Mouse (Mus musculus): Measurements from ENCODE around the gene Hdac10. TPM values are rescaled to one million over a fixed set of nuclear protein-coding genes. Genes with fewer than 3 reads are reported as not detected.

Hdac10 gene
- polyA plus RNA-seq, 1 experiment = 0.33 TPM

- Histone ChIP-seq H3K36me3 (ENCODE audit: control insufficient read depth) (peaks cover 60% of the 10 kb centered on the region), H3K4me3 (replicated peaks) (no peak overlapping the region), H3K27me3 (ENCODE audit: control insufficient read depth) (no peaks in the 10 kb centered on the region), H3K9me3 (ENCODE audit: control insufficient read depth, low read length) (no peaks in the 10 kb centered on the region), H3K4me1 (ENCODE audit: control insufficient read depth) (peaks cover 29% of the 10 kb centered on the region)
- no peak for TF ChIP-seq GATA1 (IDR thresholded peaks at IDR 0.05; ENCODE audit: low read length)
- TF ChIP-seq TAL1 (IDR thresholded peaks at IDR 0.05; ENCODE audit: low read length) = no peak
Measured at GRCm38 (mm10) chr15:89092181-89092580, 36.3 kb downstream of the Hdac10 start.

- peaks cover 59% of the 10 kb centered on the region for H3K36me3 ChIP-seq (ENCODE audit: control insufficient read depth)
- no peak overlapping the region for H3K4me3 ChIP-seq (replicated peaks)
- H3K9me3 ChIP-seq (ENCODE audit: control insufficient read depth, low read length) = no peaks in the 10 kb centered on the region
- H3K4me1 ChIP-seq (ENCODE audit: control insufficient read depth) = peaks cover 29% of the 10 kb centered on the region
- H3K27me3 ChIP-seq (ENCODE audit: control insufficient read depth) = no peaks in the 10 kb centered on the region
- TF ChIP-seq GATA1 (IDR thresholded peaks at IDR 0.05; ENCODE audit: low read length) (no peak), TAL1 (IDR thresholded peaks at IDR 0.05; ENCODE audit: low read length) (no peak)
Measured at GRCm38 (mm10) chr15:89090662-89091061, 37.8 kb downstream of the Hdac10 start.

- TF ChIP-seq GATA1 (IDR thresholded peaks at IDR 0.05; ENCODE audit: low read length) (no peak), TAL1 (IDR thresholded peaks at IDR 0.05; ENCODE audit: low read length) (no peak)
- H3K36me3 ChIP-seq (ENCODE audit: control insufficient read depth) = peaks cover 59% of the 10 kb centered on the region
- H3K4me1 ChIP-seq (ENCODE audit: control insufficient read depth) = peaks cover 29% of the 10 kb centered on the region
- H3K9me3 ChIP-seq (ENCODE audit: control insufficient read depth, low read length) = no peaks in the 10 kb centered on the region
- peak overlapping the region; percentile 88 for H3K4me3 ChIP-seq (replicated peaks)
- H3K27me3 ChIP-seq (ENCODE audit: control insufficient read depth) = no peaks in the 10 kb centered on the region
Measured at GRCm38 (mm10) chr15:89089248-89090051, 39.0 kb downstream of the Hdac10 start.

- Histone ChIP-seq H3K4me3 (replicated peaks) (peak within 1 kb of the TSS; percentile 88), H3K27me3 (ENCODE audit: control insufficient read depth) (no peaks in the 10 kb centered on the region), H3K36me3 (ENCODE audit: control insufficient read depth) (peaks cover 58% of the 10 kb centered on the region), H3K4me1 (ENCODE audit: control insufficient read depth) (peaks cover 29% of the 10 kb centered on the region), H3K9me3 (ENCODE audit: control insufficient read depth, low read length) (no peaks in the 10 kb centered on the region)
- TF ChIP-seq GATA1 (IDR thresholded peaks at IDR 0.05; ENCODE audit: low read length) (no peak), TAL1 (IDR thresholded peaks at IDR 0.05; ENCODE audit: low read length) (no peak)
Measured at GRCm38 (mm10) chr15:89088607-89089247, 39.8 kb downstream of the Hdac10 start, which contains the start of gene Selenoo. Gene Selenoo, plus strand, starts transcription at chr15:89089084.

- Histone ChIP-seq H3K4me3 (replicated peaks) (no peak overlapping the region), H3K9me3 (ENCODE audit: control insufficient read depth, low read length) (no peaks in the 10 kb centered on the region), H3K36me3 (ENCODE audit: control insufficient read depth) (peaks cover 65% of the 10 kb centered on the region), H3K27me3 (ENCODE audit: control insufficient read depth) (no peaks in the 10 kb centered on the region), H3K4me1 (ENCODE audit: control insufficient read depth) (peaks cover 20% of the 10 kb centered on the region)
- no peak for TF ChIP-seq GATA1 (IDR thresholded peaks at IDR 0.05; ENCODE audit: low read length)
- no peak for TF ChIP-seq TAL1 (IDR thresholded peaks at IDR 0.05; ENCODE audit: low read length)
Measured at GRCm38 (mm10) chr15:89084826-89085225, 43.7 kb downstream of the Hdac10 start.

- no peaks in the 10 kb centered on the region for H3K27me3 ChIP-seq (ENCODE audit: control insufficient read depth)
- H3K4me1 ChIP-seq (ENCODE audit: control insufficient read depth) = peaks cover 13% of the 10 kb centered on the region
- peaks cover 66% of the 10 kb centered on the region for H3K36me3 ChIP-seq (ENCODE audit: control insufficient read depth)
- H3K4me3 ChIP-seq (replicated peaks) = no peak overlapping the region
- no peak for TF ChIP-seq GATA1 (IDR thresholded peaks at IDR 0.05; ENCODE audit: low read length)
- TF ChIP-seq TAL1 (IDR thresholded peaks at IDR 0.05; ENCODE audit: low read length) = no peak
- H3K9me3 ChIP-seq (ENCODE audit: control insufficient read depth, low read length) = no peaks in the 10 kb centered on the region
Measured at GRCm38 (mm10) chr15:89083906-89084305, 44.6 kb downstream of the Hdac10 start.

GRCm38 (mm10) chr15:89078208-89078836 lies 50.2 kb downstream of the Hdac10 start:
- Histone ChIP-seq H3K4me1 (ENCODE audit: control insufficient read depth) (peaks cover 41% of the 10 kb centered on the region), H3K9me3 (ENCODE audit: control insufficient read depth, low read length) (no peaks in the 10 kb centered on the region), H3K4me3 (replicated peaks) (peak overlapping the region; percentile 34), H3K36me3 (ENCODE audit: control insufficient read depth) (peaks cover 28% of the 10 kb centered on the region), H3K27me3 (ENCODE audit: control insufficient read depth) (peaks cover 12% of the 10 kb centered on the region)
- no peak for TF ChIP-seq TAL1 (IDR thresholded peaks at IDR 0.05; ENCODE audit: low read length)
- no peak for TF ChIP-seq GATA1 (IDR thresholded peaks at IDR 0.05; ENCODE audit: low read length)

- TF ChIP-seq GATA1 (IDR thresholded peaks at IDR 0.05; ENCODE audit: low read length) (no peak), TAL1 (IDR thresholded peaks at IDR 0.05; ENCODE audit: low read length) (no peak)
- Histone ChIP-seq H3K36me3 (ENCODE audit: control insufficient read depth) (peaks cover 9% of the 10 kb centered on the region), H3K4me3 (replicated peaks) (peak overlapping the region; percentile 87), H3K4me1 (ENCODE audit: control insufficient read depth) (peaks cover 41% of the 10 kb centered on the region), H3K27me3 (ENCODE audit: control insufficient read depth) (peaks cover 14% of the 10 kb centered on the region), H3K9me3 (ENCODE audit: control insufficient read depth, low read length) (no peaks in the 10 kb centered on the region)
Measured at GRCm38 (mm10) chr15:89076156-89076731, 52.3 kb downstream of the Hdac10 start.

Measured in erythroblast, embryonic 14.5 days (primary cell).